Mouse (Mus musculus): ENCODE data around the gene Pex13.

DNA sequence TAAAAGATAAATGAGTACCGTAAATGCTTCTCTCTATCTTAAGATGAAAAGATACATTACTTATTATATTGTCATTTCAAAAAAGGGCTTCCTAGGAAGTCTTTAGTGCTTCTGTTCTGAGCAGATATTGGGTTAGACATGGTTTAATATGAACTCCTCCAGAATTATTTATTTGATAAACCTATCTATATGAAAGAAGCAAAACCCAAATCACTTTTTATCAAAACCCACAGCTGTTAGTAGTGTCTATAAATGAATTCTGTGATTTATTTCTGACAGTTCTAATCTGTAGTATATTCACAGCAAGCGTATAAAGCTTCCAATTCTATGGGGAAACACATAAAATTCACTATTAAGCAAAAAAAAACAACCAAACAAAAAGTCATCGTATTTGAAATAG, 17.9 kb downstream of the Pex13 start:
- TF ChIP-seq CTCF (IDR thresholded peaks at IDR 0.05; ENCODE audit: low read depth) = no peak
- TF ChIP-seq EP300 (optimal IDR thresholded peaks at IDR 0.05) = no peak

Data from stomach, postnatal 0 days (tissue).